Mouse (Mus musculus) thymus, adult 2 months (tissue): Measurements from ENCODE around the gene Sdhc.
"Not testable (repeated sequence)": the region's sequence is repeated elsewhere in the genome, so short reads cannot be mapped to it uniquely, and the experiment has no call there.

Experiments used
- CTCF ChIP-seq: fragments of 200-500 bp; IDR thresholded peaks from 2 replicates; pipeline ENCODE4 v1.5.1; 2012; ENCODE audit warnings: mild to moderate bottlenecking, control low read depth, low read length, moderate library complexity, borderline replicate concordance; ENCODE audit not compliant: control insufficient read depth, poor library complexity, insufficient read depth; ENCODE audit errors: extremely low read depth
- POLR2A ChIP-seq: fragments of 200-500 bp; IDR thresholded peaks from 2 replicates; pipeline ENCODE4 v1.6.1; 2012; ENCODE audit warnings: mild to moderate bottlenecking, low read length, control low read depth, moderate library complexity; ENCODE audit not compliant: control insufficient read depth, poor library complexity, insufficient read depth; ENCODE audit errors: extremely low read depth

DNA sequence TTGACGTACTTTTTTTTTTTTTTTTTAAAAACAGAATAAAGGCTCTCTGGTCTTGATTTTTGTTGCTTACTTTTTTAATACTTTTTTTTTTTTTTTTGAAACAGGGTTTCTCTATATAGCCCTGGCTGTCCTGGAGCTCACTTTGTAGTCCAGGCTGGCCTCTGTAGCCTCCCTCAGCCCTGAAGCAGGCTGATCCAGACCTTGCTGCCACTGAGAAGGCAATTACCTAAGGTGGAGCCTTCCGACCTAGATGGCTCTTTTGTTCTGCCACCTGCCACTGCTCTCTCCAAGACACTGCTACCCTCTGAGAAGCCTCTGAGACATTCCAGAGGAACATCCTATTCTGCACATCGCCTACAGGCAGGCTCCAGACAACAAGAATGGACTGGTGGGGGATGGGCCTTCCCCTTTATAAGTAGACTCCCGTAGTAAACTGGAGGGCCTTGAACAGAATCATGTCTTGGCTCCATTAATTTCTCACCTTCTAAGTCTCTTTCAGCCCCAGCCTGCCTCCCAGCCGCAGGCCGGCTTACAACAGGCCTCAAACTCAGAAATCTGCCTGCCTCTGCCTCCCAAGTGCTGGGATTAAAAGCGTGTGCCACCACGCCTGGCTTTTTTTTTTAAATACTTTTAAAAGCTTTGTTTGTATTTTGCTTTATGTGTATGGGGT lies 12.8 kb downstream of the Sdhc start:
- TF ChIP-seq CTCF, POLR2A: not testable (repeated sequence)
